Mouse (Mus musculus) liver, embryonic 14.5 days (tissue): ENCODE results near the gene Mcee. TPM values are rescaled to one million over a fixed set of nuclear protein-coding genes. Genes with fewer than 3 reads are reported as not detected.

Experiments used
- ATAC-seq: fragments of 200-750 bp; cut with Nextera tagmentation; 2 replicates; pipeline ENCODE4 v1.8.0; 2017; ENCODE audit warnings: moderate number of reproducible peaks, mild to moderate bottlenecking, moderate library complexity; ENCODE audit not compliant: insufficient read depth
- DNase-seq, 3 experiments: peaks; one replicate each; pipeline ENCODE4 v3.0.0-alpha.2; 2012 to 2013; ENCODE audit warnings: low read depth in 3 of 3, low spot score in 3 of 3
- H3K27ac ChIP-seq: fragments of 300-500 bp; sonication (generic); 2 replicates; pipeline ENCODE4 v1.5.1; 2014; ENCODE audit warnings: moderate library complexity, mild to moderate bottlenecking, control low read depth, inconsistent platforms
- H3K27me3 ChIP-seq: fragments of 300-500 bp; sonication (generic); 2 replicates; pipeline ENCODE4 v1.6.1; 2014; ENCODE audit warnings: mild to moderate bottlenecking, low read length, moderate library complexity; ENCODE audit not compliant: control insufficient read depth, insufficient read depth
- H3K36me3 ChIP-seq: fragments of 300-500 bp; sonication (generic); replicated peaks from 2 replicates; pipeline ENCODE4 v1.6.1; 2014; ENCODE audit warnings: low read depth; ENCODE audit not compliant: control insufficient read depth, insufficient read depth
- H3K4me1 ChIP-seq, 2 experiments: fragments of 200-500 bp in 1 of 2; fragments of 300-500 bp in 1 of 2; sonication (generic) in 1 of 2; replicated peaks; 2 replicates each; pipeline ENCODE4 v1.6.1; 2012 to 2014; ENCODE audit warnings: antibody characterized with exemption in 1 of 2, inconsistent platforms in 1 of 2, low read length in 1 of 2; ENCODE audit not compliant: control insufficient read depth in 2 of 2, insufficient read depth in 2 of 2
- H3K4me2 ChIP-seq: fragments of 300-500 bp; sonication (generic); 2 replicates; pipeline ENCODE4 v1.6.1; 2014; ENCODE audit warnings: low read depth, mild to moderate bottlenecking, control low read depth, moderate library complexity
- H3K4me3 ChIP-seq, 2 experiments: fragments of 200-500 bp in 1 of 2; fragments of 300-500 bp in 1 of 2; sonication (generic) in 1 of 2; 2 replicates each; pipeline ENCODE4 v1.5.1; 2012 to 2014; ENCODE audit warnings: low read depth in 2 of 2, low read length in 2 of 2, mild to moderate bottlenecking in 2 of 2, control low read depth in 1 of 2, inconsistent platforms in 1 of 2, moderate library complexity in 1 of 2; ENCODE audit not compliant: insufficient read depth in 1 of 2
- H3K9ac ChIP-seq: fragments of 300-500 bp; sonication (generic); replicated peaks from 2 replicates; pipeline ENCODE4 v1.6.1; 2014; ENCODE audit warnings: mild to moderate bottlenecking, control low read depth, moderate library complexity
- H3K9me3 ChIP-seq: fragments of 300-500 bp; sonication (generic); 2 replicates; pipeline ENCODE4 v1.6.1; 2016; ENCODE audit warnings: low read length, mixed read lengths; ENCODE audit not compliant: control insufficient read depth
- CTCF ChIP-seq: IDR thresholded peaks from 2 replicates; pipeline ENCODE4 v1.5.1; 2016; ENCODE audit warnings: antibody characterized with exemption, low read depth, control low read depth
- EP300 ChIP-seq: IDR thresholded peaks from 2 replicates; pipeline ENCODE4 v1.6.1; 2016; ENCODE audit warnings: antibody characterized with exemption, low read depth
- WGBS: fragments of 180-500 bp; shearing (Covaris S2); extraction: QIAGEN DNeasy Blood & Tissue Kit; methylation state at CpG from one replicate; pipeline ENCODE4 v1.1.7; 2014; ENCODE audit not compliant: insufficient replicate concordance; 5-methylcytosine and 5-hydroxymethylcytosine counted together
- polyA plus RNA-seq, 2 experiments: library from polyadenylated mRNA; depleted of rRNA in 1 of 2; stranded (reverse) in 1 of 2; unstranded in 1 of 2; fragments of >200 nt; fragmentation: Nextera tagmentation in 1 of 2; extraction: Ambion mirVana in 1 of 2; gene quantifications; 2 replicates each; pipeline versions ENCODE4 v1.2.1 to v1.2.3; 2012 to 2014

The Mcee gene
- polyA plus RNA-seq, 2 experiments: 21.1 to 42.1 TPM

DNA sequence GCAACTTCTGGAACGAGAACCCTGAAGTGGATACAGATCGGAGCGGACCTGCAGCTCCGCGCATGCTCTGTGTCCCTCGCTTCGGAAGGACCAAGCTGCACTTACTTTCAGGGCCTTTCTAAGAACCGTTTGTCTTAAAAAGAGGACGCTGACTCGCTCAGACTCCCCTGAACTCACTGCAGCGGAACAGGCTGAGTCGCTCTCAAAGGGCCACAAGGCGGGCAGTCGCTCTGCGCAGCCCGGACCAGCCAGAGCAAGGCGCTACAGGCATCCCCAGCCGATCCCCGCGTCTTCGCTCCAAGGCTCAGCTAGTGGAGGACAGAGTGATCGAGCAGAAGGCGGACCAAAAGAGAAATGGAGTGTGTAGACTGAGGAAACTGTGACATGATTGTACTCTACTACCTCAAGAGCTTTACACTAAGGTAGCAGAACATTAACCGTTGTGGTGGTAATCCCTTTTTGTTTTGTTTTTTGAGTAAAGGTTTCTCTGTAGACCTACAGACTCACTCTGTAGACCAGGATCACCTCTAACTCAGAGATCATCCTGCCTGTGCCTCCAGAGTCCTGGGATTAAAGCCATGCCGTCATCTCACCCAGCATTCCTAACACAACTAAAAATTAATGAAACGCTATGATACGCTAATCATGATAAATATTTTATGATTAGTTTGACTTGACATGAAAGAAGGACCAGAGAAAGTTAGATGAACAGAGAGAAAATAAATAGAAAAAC, 18.4 kb upstream of the Mcee start, which contains the start of gene Fan1:
Gene Fan1, minus strand, starts transcription at position 266 of the 733 bp plus-strand sequence.
- peak within 1 kb of the TSS; percentile 80 for H3K9ac ChIP-seq
- peak; percentile 57 to 69 (median 66) for DNase-seq
- H3K4me3 ChIP-seq: peak within 1 kb of the TSS; percentile 73 to 84
- no peaks in the 10 kb centered on the region for H3K27me3 ChIP-seq
- peaks cover 25% of the 10 kb centered on the region for H3K36me3 ChIP-seq
- peak; percentile 92 for ATAC-seq
- H3K9me3 ChIP-seq: no peaks in the 10 kb centered on the region
- peak within 1 kb of the TSS; percentile 85 for H3K4me2 ChIP-seq
- H3K4me1 ChIP-seq: peaks cover 4 to 6% of the 10 kb centered on the region in 2 experiments; a peak in 3 of 4 replicates
- 4% methylated on average over 27 of the region's 27 CpGs for WGBS
- TF ChIP-seq EP300: no peak
- peak; percentile 70 for TF ChIP-seq CTCF
- H3K27ac ChIP-seq: peak within 1 kb of the TSS; percentile 69

DNA sequence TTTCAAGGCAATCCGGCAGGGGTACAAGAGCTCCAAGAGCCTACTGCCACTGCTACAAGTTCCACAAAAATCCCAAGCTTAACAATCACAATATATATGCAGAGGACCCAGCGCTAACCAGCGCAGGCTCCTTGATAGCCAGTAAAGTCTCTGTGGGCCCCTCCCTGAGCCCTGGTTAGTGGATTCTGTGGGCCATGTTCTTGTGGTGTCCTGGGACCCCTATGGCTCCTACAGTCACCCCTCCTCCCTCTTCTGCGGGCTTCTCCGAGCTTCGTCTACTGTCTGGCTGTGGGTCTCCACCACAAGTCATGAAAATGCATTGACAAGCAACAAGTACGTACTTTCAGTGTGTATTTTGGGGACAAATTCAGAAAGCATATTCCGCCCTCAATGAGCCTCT, 928 bp upstream of the Mcee start:
- ATAC-seq: no peak
- WGBS: under 1% methylated on average over 8 of the region's 8 CpGs
- no peaks in the 10 kb centered on the region for H3K9me3 ChIP-seq
- no peak for TF ChIP-seq EP300
- TF ChIP-seq CTCF: no peak
- peak overlapping the region; percentile 95 to 98 for H3K4me3 ChIP-seq
- H3K27me3 ChIP-seq: no peaks in the 10 kb centered on the region
- DNase-seq: peak in 1 of 3 experiments; percentile 36
- H3K36me3 ChIP-seq: peaks cover 28% of the 10 kb centered on the region
- peaks cover 4 to 10% of the 10 kb centered on the region in 2 experiments; a peak in 2 of 4 replicates for H3K4me1 ChIP-seq
- H3K9ac ChIP-seq: peak overlapping the region; percentile 86
- H3K27ac ChIP-seq: peak overlapping the region; percentile 37
- peak overlapping the region; percentile 86 for H3K4me2 ChIP-seq

DNA sequence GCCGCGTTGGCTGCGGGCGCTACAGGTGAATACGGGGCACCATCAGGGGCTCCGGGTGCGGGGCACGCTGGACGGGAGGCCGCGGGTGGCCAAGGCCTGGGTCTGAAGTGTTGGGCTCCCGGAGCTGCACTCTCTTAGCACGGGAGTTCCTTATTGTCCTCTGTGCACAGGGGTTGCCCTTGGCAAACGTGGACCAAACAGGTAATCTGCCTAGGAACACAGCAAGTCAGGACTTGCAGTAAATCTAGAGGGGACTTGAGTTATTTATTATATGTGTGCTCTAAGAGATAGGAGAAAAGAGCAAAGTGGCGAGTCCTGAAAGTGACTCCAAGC, 378 bp downstream of the Mcee start:
- H3K4me1 ChIP-seq: peaks cover 4 to 10% of the 10 kb centered on the region in 2 experiments; a peak in 2 of 4 replicates
- H3K4me2 ChIP-seq: peak overlapping the region; percentile 86
- H3K4me3 ChIP-seq: peak overlapping the region; percentile 95 to 98
- peaks cover 17% of the 10 kb centered on the region for H3K36me3 ChIP-seq
- WGBS: 1% methylated on average over 15 of the region's 15 CpGs
- H3K27ac ChIP-seq: peak overlapping the region; percentile 24
- ATAC-seq (no peak; the same call in 1 of the 2 replicates), DNase-seq (no peak)
- H3K9me3 ChIP-seq: no peaks in the 10 kb centered on the region
- no peaks in the 10 kb centered on the region for H3K27me3 ChIP-seq
- H3K9ac ChIP-seq: peak overlapping the region; percentile 70
- no peak for TF ChIP-seq CTCF
- TF ChIP-seq EP300: no peak

DNA sequence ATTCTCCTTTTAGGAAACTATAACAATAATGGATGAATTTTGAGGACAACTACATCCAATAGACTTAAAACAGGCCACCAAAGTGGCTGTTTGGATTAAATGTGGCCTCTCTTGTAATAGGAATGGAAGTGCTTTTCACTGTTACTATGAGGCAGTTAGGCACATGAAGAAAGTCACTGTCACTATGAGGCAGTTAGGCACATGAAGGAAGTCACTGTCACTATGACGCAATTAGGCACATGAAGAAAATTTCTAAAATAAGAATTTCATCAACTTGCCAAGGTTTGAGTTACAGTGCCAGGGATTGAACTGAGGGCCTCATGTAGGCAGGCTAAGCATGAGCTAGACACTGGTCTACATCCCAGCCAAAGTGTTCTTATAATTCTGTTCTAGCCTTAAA, 8.3 kb downstream of the Mcee start:
- Histone ChIP-seq H3K4me3 (no peak overlapping the region), H3K4me1 (no peaks in the 10 kb centered on the region), H3K36me3 (no peaks in the 10 kb centered on the region), H3K27me3 (no peaks in the 10 kb centered on the region), H3K9ac (no peak overlapping the region), H3K9me3 (no peaks in the 10 kb centered on the region), H3K27ac (no peak overlapping the region), H3K4me2 (no peak overlapping the region)
- DNase-seq: no peak
- TF ChIP-seq EP300 (no peak), CTCF (no peak)
- WGBS: 78% methylated on average over 1 of the region's 1 CpGs
- ATAC-seq: no peak

DNA sequence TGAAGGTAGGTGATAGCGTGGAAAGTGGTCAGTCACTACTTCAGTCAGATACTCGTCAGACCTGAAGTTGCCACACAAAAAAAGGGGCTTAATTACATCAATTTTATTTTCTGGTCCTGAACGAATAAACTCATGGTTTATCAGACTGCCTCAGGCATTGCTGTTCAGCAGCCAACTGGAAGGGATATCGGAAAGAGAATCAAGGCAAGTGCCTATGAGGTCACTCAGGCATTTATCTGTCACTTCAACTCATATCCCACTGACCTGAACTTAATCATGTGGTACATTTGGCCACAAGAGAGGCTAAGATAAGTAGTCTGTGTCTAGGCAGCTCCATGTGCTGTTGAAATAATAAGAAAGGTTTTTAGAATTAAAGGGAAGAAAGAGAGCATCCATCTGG, 10.0 kb downstream of the Mcee start:
- Histone ChIP-seq H3K36me3 (no peaks in the 10 kb centered on the region), H3K9me3 (no peaks in the 10 kb centered on the region), H3K9ac (no peak overlapping the region), H3K4me1 (no peaks in the 10 kb centered on the region), H3K27me3 (no peaks in the 10 kb centered on the region), H3K27ac (no peak overlapping the region), H3K4me3 (no peak overlapping the region), H3K4me2 (no peak overlapping the region)
- DNase-seq: no peak
- TF ChIP-seq CTCF (no peak), EP300 (no peak)
- ATAC-seq: no peak
- 54% methylated on average over 4 of the region's 4 CpGs for WGBS
